Mouse (Mus musculus): ENCODE measurements around the gene Vmn2r60.
"Not testable (repeated sequence)": the region's sequence is repeated elsewhere in the genome, so short reads cannot be mapped to it uniquely, and the experiment has no call there.

The Vmn2r60 gene

DNA sequence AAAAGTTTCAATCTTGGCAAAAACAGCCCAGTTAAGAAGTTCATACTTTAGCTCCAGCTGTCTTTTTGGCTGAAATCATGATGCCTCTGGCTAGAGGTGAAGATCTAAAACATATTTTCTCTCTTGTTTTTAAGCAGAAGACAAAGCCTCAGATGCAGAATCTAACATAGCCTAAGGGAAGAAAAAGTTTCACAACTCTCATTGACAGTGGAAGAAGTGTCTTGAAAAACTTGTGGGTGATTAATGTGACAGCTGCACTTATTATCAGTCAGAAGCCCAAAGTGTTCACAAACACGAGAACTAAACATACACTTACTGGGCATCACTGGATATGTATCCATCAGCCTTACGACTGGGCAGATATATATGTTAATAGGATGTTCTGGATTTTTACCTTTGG is at the start of gene Vmn2r60:
Gene Vmn2r60 (plus strand): TSS at position 301 of the 400 bp plus-strand sequence.
- DNase-seq (ENCODE audit: low read depth, low spot score): no peak

DNA sequence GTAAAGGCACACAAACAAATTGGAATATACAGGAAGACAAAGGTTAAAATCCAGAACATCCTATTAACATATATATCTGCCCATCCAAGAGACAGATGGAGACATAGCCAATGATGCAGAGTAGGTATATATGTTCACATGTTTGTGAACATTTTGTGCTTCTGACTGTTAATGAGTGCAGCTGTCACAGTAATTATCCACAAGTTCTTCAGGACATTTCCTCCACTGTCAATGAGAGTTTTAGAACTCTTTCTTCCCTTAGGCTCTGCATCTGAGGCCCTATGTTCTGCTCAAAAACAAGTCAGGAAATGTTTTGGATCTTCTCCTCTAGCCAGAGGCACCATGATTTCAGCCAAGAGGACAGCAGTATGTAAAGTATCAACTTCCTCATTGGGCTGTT is 48.6 kb upstream of the Vmn2r60 start, which contains the start of gene Vmn2r59:
Gene Vmn2r59 (minus strand): TSS at position 101 of the 400 bp plus-strand sequence.
- DNase-seq (ENCODE audit: low read depth, low spot score): no peak

DNA sequence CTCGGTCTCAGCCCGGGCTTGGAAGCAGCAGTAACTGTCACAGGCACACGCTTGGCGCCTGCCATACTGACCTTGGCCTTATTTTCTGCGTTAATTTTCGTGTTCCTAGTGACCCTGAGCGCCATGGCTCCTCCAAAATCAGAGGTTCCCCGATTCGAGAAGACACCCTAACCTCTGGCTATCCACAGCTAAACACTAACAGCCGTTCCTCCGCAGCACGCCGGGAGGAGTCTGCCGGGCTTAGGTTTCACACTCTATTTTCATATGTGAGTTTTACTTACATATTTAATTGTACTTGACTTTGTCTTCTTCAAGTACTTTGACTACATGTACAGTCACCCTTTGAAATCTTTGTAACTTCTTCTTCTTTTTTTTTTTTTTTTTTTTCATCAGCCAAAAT is 509 bp upstream of the Vmn2r60 start:
- not testable (repeated sequence) for DNase-seq (ENCODE audit: low read depth, low spot score)

All from CD4-positive helper T cell, adult 2 months (primary cell).